Mouse (Mus musculus) MEL (cell line): ENCODE measurements around the gene Mbnl1. TPM values are rescaled to one million over a fixed set of nuclear protein-coding genes. Genes with fewer than 3 reads are reported as not detected.

Experiments
- DNase-seq: peaks from one replicate; pipeline ENCODE4 v3.0.0; 2011; ENCODE audit warnings: low read depth, low spot score
- H3K27ac ChIP-seq: 2 replicates; pipeline ENCODE4 v1.5.1; 2012; ENCODE audit warnings: low read depth, mild to moderate bottlenecking, control low read depth, low read length, moderate library complexity; ENCODE audit not compliant: control insufficient read depth
- H3K27me3 ChIP-seq, 2 experiments: fragments of 150-350 bp in 1 of 2; sonication (generic) in 1 of 2; 2 replicates each; pipeline ENCODE4 v1.6.1; 2012; ENCODE audit warnings: low read length in 2 of 2, mild to moderate bottlenecking in 2 of 2, improper control_type of control experiment in 1 of 2, moderate library complexity in 1 of 2; ENCODE audit not compliant: insufficient read depth in 2 of 2, control insufficient read depth in 1 of 2
- H3K36me3 ChIP-seq, 2 experiments: 2 replicates each; pipeline ENCODE4 v1.6.1; 2012 to 2014; ENCODE audit warnings: low read length in 2 of 2, improper control_type of control experiment in 1 of 2, inconsistent platforms in 1 of 2, mild to moderate bottlenecking in 1 of 2; ENCODE audit not compliant: insufficient read depth in 2 of 2, control insufficient read depth in 1 of 2
- H3K4me1 ChIP-seq, 2 experiments: fragments of 150-350 bp in 1 of 2; sonication (generic) in 1 of 2; 2 replicates each; pipeline ENCODE4 v1.6.1; 2012; ENCODE audit warnings: low read length in 2 of 2, improper control_type of control experiment in 1 of 2, mild to moderate bottlenecking in 1 of 2; ENCODE audit not compliant: insufficient read depth in 2 of 2, control insufficient read depth in 1 of 2
- H3K4me3 ChIP-seq, 2 experiments: fragments of 150-350 bp in 1 of 2; sonication (generic) in 1 of 2; 2 replicates each; pipeline ENCODE4 v1.5.1; 2012; ENCODE audit warnings: low read depth in 2 of 2, low read length in 2 of 2, mild to moderate bottlenecking in 2 of 2, moderate library complexity in 2 of 2, control low read depth in 1 of 2, improper control_type of control experiment in 1 of 2; ENCODE audit not compliant: control insufficient read depth in 1 of 2, insufficient read depth in 1 of 2
- H3K79me2 ChIP-seq: 2 replicates; pipeline ENCODE4 v1.6.1; 2012; ENCODE audit warnings: mild to moderate bottlenecking, low read length, moderate library complexity; ENCODE audit not compliant: control insufficient read depth, poor library complexity, insufficient read depth
- H3K9ac ChIP-seq: 2 replicates; pipeline ENCODE4 v1.6.1; 2012; ENCODE audit warnings: low read depth, mild to moderate bottlenecking, control low read depth, low read length, moderate library complexity; ENCODE audit not compliant: control insufficient read depth, poor library complexity, severe bottlenecking
- H3K9me3 ChIP-seq: fragments of 150-350 bp; sonication (generic); replicated peaks from 2 replicates; pipeline ENCODE4 v1.6.1; 2012; ENCODE audit warnings: mild to moderate bottlenecking, low read length, improper control_type of control experiment, moderate library complexity; ENCODE audit not compliant: insufficient read depth
- BHLHE40 ChIP-seq: IDR thresholded peaks from 2 replicates; pipeline ENCODE4 v1.6.1; 2012; ENCODE audit warnings: low read depth, mild to moderate bottlenecking, inconsistent platforms, low read length, improper control_type of control experiment, borderline replicate concordance
- CHD1 ChIP-seq: IDR thresholded peaks from 2 replicates; pipeline ENCODE4 v1.6.1; 2012; ENCODE audit warnings: low read depth, mild to moderate bottlenecking, inconsistent platforms, low read length, improper control_type of control experiment
- CTCF ChIP-seq, 3 experiments: IDR thresholded peaks in 2 of 3; conservative IDR thresholded peaks in 1 of 3; 2 replicates each; pipeline ENCODE4 v1.5.1; 2011 to 2012; ENCODE audit warnings: low read length in 3 of 3, low read depth in 2 of 3, mild to moderate bottlenecking in 2 of 3, improper control_type of control experiment in 1 of 3, inconsistent platforms in 1 of 3, mixed read lengths in 1 of 3, moderate library complexity in 1 of 3; ENCODE audit not compliant: control insufficient read depth in 1 of 3, insufficient read depth in 1 of 3, poor library complexity in 1 of 3, severe bottlenecking in 1 of 3
- E2F4 ChIP-seq: IDR thresholded peaks from 2 replicates; pipeline ENCODE4 v1.6.1; 2011; ENCODE audit warnings: low read depth, low read length, improper control_type of control experiment, borderline replicate concordance
- ELF1 ChIP-seq: IDR thresholded peaks from 2 replicates; pipeline ENCODE4 v1.6.1; 2014; ENCODE audit warnings: low read depth, mild to moderate bottlenecking, inconsistent platforms, low read length, improper control_type of control experiment, moderate library complexity
- EP300 ChIP-seq, 2 experiments: IDR thresholded peaks; 2 replicates each; pipeline ENCODE4 v1.6.1; 2011; ENCODE audit warnings: improper control_type of control experiment in 2 of 2, low read length in 2 of 2, low read depth in 1 of 2, mild to moderate bottlenecking in 1 of 2
- ETS1 ChIP-seq: IDR thresholded peaks from 2 replicates; pipeline ENCODE4 v1.6.1; 2012; ENCODE audit warnings: low read depth, mild to moderate bottlenecking, inconsistent platforms, low read length, improper control_type of control experiment, moderate library complexity
- GABPA ChIP-seq: IDR thresholded peaks from 2 replicates; pipeline ENCODE4 v1.6.1; 2012; ENCODE audit warnings: low read depth, mild to moderate bottlenecking, inconsistent platforms, low read length, improper control_type of control experiment, moderate library complexity
- GATA1 ChIP-seq: IDR thresholded peaks from 2 replicates; pipeline ENCODE4 v1.6.1; 2011; ENCODE audit warnings: low read depth, low read length, improper control_type of control experiment
- HCFC1 ChIP-seq: IDR thresholded peaks from 2 replicates; pipeline ENCODE4 v1.6.1; 2012; ENCODE audit warnings: low read depth, mild to moderate bottlenecking, inconsistent platforms, low read length, improper control_type of control experiment, moderate library complexity
- JUND ChIP-seq: IDR thresholded peaks from 2 replicates; pipeline ENCODE4 v1.6.1; 2011; ENCODE audit warnings: low read depth, mild to moderate bottlenecking, improper control_type of control experiment, low read length
- KAT2A ChIP-seq: conservative IDR thresholded peaks from 2 replicates; pipeline ENCODE4 v1.6.1; 2012; ENCODE audit warnings: low read depth, low read length, improper control_type of control experiment, inconsistent platforms
- MAZ ChIP-seq: IDR thresholded peaks from 2 replicates; pipeline ENCODE4 v1.6.1; 2012; ENCODE audit warnings: low read depth, mild to moderate bottlenecking, inconsistent platforms, low read length, improper control_type of control experiment
- MEF2A ChIP-seq: IDR thresholded peaks from 2 replicates; pipeline ENCODE4 v1.6.1; 2014; ENCODE audit warnings: low read depth, mild to moderate bottlenecking, inconsistent platforms, low read length, improper control_type of control experiment; ENCODE audit not compliant: poor library complexity, insufficient replicate concordance, severe bottlenecking; ENCODE audit errors: extremely low read depth
- MXI1 ChIP-seq: IDR thresholded peaks from 2 replicates; pipeline ENCODE4 v1.6.1; 2011; ENCODE audit warnings: mild to moderate bottlenecking, low read depth, low read length, improper control_type of control experiment
- MYB ChIP-seq: IDR thresholded peaks from 2 replicates; pipeline ENCODE4 v1.6.1; 2011; ENCODE audit warnings: mild to moderate bottlenecking, low read depth, low read length, improper control_type of control experiment
- MYC ChIP-seq: IDR thresholded peaks from 2 replicates; pipeline ENCODE4 v1.6.1; 2011; ENCODE audit warnings: low read depth, mild to moderate bottlenecking, low read length, improper control_type of control experiment, moderate library complexity
- NELFE ChIP-seq: IDR thresholded peaks from 2 replicates; pipeline ENCODE4 v1.6.1; 2011; ENCODE audit warnings: low read depth, low read length, improper control_type of control experiment
- NRF1 ChIP-seq: IDR thresholded peaks from 2 replicates; pipeline ENCODE4 v1.6.1; 2014; ENCODE audit warnings: low read depth, mild to moderate bottlenecking, inconsistent platforms, low read length, improper control_type of control experiment, moderate library complexity; ENCODE audit not compliant: poor library complexity, insufficient read depth, severe bottlenecking
- POLR2A ChIP-seq, 2 experiments: IDR thresholded peaks; 2 replicates each; pipeline ENCODE4 v1.6.1; 2011 to 2012; ENCODE audit warnings: low read length in 2 of 2, mild to moderate bottlenecking in 2 of 2, control low read depth in 1 of 2, improper control_type of control experiment in 1 of 2, low read depth in 1 of 2, moderate library complexity in 1 of 2; ENCODE audit not compliant: control insufficient read depth in 1 of 2, insufficient read depth in 1 of 2, poor library complexity in 1 of 2
- POLR2AphosphoS2 ChIP-seq: IDR thresholded peaks from 2 replicates; pipeline ENCODE4 v1.6.1; 2011; ENCODE audit warnings: low read length, improper control_type of control experiment
- POLR2AphosphoS5 ChIP-seq: IDR thresholded peaks from 2 replicates; pipeline ENCODE4 v1.6.1; 2012; ENCODE audit warnings: low read depth, borderline replicate concordance, mild to moderate bottlenecking, inconsistent platforms, low read length, moderate library complexity, mixed read lengths
- RAD21 ChIP-seq: IDR thresholded peaks from 2 replicates; pipeline ENCODE4 v1.6.1; 2011; ENCODE audit warnings: mild to moderate bottlenecking, low read depth, low read length, improper control_type of control experiment
- RCOR1 ChIP-seq: IDR thresholded peaks from 2 replicates; pipeline ENCODE4 v1.6.1; 2012; ENCODE audit warnings: low read depth, mild to moderate bottlenecking, inconsistent platforms, low read length, improper control_type of control experiment
- SIN3A ChIP-seq: IDR thresholded peaks from 2 replicates; pipeline ENCODE4 v1.6.1; 2012; ENCODE audit warnings: low read length, improper control_type of control experiment, inconsistent platforms
- SMC3 ChIP-seq: IDR thresholded peaks from 2 replicates; pipeline ENCODE4 v1.6.1; 2011; ENCODE audit warnings: low read depth, low read length, improper control_type of control experiment
- TBP ChIP-seq: IDR thresholded peaks from 2 replicates; pipeline ENCODE4 v1.8.0; 2011; ENCODE audit warnings: low read depth, low read length, improper control_type of control experiment
- TCF12 ChIP-seq: IDR thresholded peaks from 2 replicates; pipeline ENCODE4 v1.6.1; 2014; ENCODE audit warnings: low read depth, mild to moderate bottlenecking, inconsistent platforms, low read length, improper control_type of control experiment, moderate library complexity
- UBTF ChIP-seq: IDR thresholded peaks from 2 replicates; pipeline ENCODE4 v1.6.1; 2012; ENCODE audit warnings: low read depth, mild to moderate bottlenecking, inconsistent platforms, low read length, improper control_type of control experiment, moderate library complexity, borderline replicate concordance; ENCODE audit not compliant: insufficient read depth
- USF1 ChIP-seq: IDR thresholded peaks from 2 replicates; pipeline ENCODE4 v1.6.1; 2014; ENCODE audit warnings: low read depth, mild to moderate bottlenecking, inconsistent platforms, low read length, improper control_type of control experiment, moderate library complexity
- USF2 ChIP-seq, 2 experiments: IDR thresholded peaks; 2 replicates each; pipeline ENCODE4 v1.6.1; 2011 to 2012; ENCODE audit warnings: improper control_type of control experiment in 2 of 2, low read length in 2 of 2, borderline replicate concordance in 1 of 2, inconsistent platforms in 1 of 2, low read depth in 1 of 2, mild to moderate bottlenecking in 1 of 2; ENCODE audit not compliant: insufficient read depth in 1 of 2
- ZC3H11A ChIP-seq: IDR thresholded peaks from 2 replicates; pipeline ENCODE4 v1.6.1; 2012; ENCODE audit warnings: low read depth, mild to moderate bottlenecking, inconsistent platforms, low read length, improper control_type of control experiment
- ZKSCAN1 ChIP-seq: IDR thresholded peaks from 2 replicates; pipeline ENCODE4 v1.6.1; 2012; ENCODE audit warnings: low read depth, mild to moderate bottlenecking, inconsistent platforms, low read length, improper control_type of control experiment, moderate library complexity
- ZMIZ1 ChIP-seq: IDR thresholded peaks from 2 replicates; pipeline ENCODE4 v1.6.1; 2012; ENCODE audit warnings: low read depth, mild to moderate bottlenecking, inconsistent platforms, low read length, improper control_type of control experiment, moderate library complexity
- ZNF384 ChIP-seq: IDR thresholded peaks from 2 replicates; pipeline ENCODE4 v1.6.1; 2012; ENCODE audit warnings: low read depth, mild to moderate bottlenecking, inconsistent platforms, low read length, improper control_type of control experiment
- polyA plus RNA-seq, 2 experiments: library from polyadenylated mRNA; stranded (reverse) in 1 of 2; unstranded in 1 of 2; fragments of >175 nt in 1 of 2; fragments of >200 nt in 1 of 2; gene quantifications; 2 replicates each; pipeline versions ENCODE4 v1.2.1 to v1.2.4; 2012; ENCODE audit warnings: low replicate concordance in 2 of 2, low read depth in 1 of 2; ENCODE audit not compliant: insufficient read length in 2 of 2, insufficient read depth in 1 of 2, missing spikeins in 1 of 2
- total RNA-seq: library from RNA; depleted of rRNA; stranded (reverse); fragments of 300-350 nt; gene quantifications from 2 replicates; pipeline ENCODE4 v1.2.3, GENCODE M21; 2012; rRNA removed

Gene Mbnl1
- total RNA-seq (323 and 341 TPM in 2 replicates), polyA plus RNA-seq (100 to 1,000 TPM; 250 to 371 TPM)

GRCm38 (mm10) chr3:60472681-60473177 is at the start of gene Mbnl1:
Gene Mbnl1 (plus strand): TSS chr3:60472830.
- Histone ChIP-seq H3K4me3 (peak within 1 kb of the TSS; percentile 57 to 63), H3K36me3 (peaks cover 0 to 30% of the 10 kb centered on the region in 2 experiments; a peak in 3 of 4 replicates), H3K4me1 (peaks cover 8 to 15% of the 10 kb centered on the region in 2 experiments), H3K27ac (peak within 1 kb of the TSS; percentile 100), H3K79me2 (peaks cover 26% of the 10 kb centered on the region), H3K9ac (peak within 1 kb of the TSS; percentile 78), H3K9me3 (no peaks in the 10 kb centered on the region), H3K27me3 (no peaks in the 10 kb centered on the region)
- peak; percentile 93 for DNase-seq
- TF ChIP-seq E2F4 (no peak), GABPA (no peak), USF1 (peak; percentile 49; the same call in 1 of the 2 replicates), KAT2A (no peak; the same call in 1 of the 2 replicates), SMC3 (no peak), SIN3A (peak; percentile 89), TBP (peak; percentile 96), MEF2A (no peak), EP300 (IDR thresholded peaks at IDR 0.05; ENCODE audit: low read depth in 1 of 2, low read length in 2 of 2) (peak; percentile 47 to 59; a peak in 3 of 4 replicates), ZKSCAN1 (peak; percentile 44; the same call in 1 of the 2 replicates), NRF1 (no peak), RAD21 (no peak; the same call in 1 of the 2 replicates), TCF12 (peak; percentile 52), ZNF384 (peak; percentile 69), POLR2A (IDR thresholded peaks at IDR 0.05; ENCODE audit: control insufficient read depth in 1 of 2, insufficient read depth in 1 of 2, low read depth in 1 of 2, low read length in 2 of 2, poor library complexity in 1 of 2) (peak in 1 of 2 experiments; percentile 82; a peak in 2 of 4 replicates), POLR2AphosphoS2 (peak; percentile 65; the same call in 1 of the 2 replicates), MYB (peak; percentile 31; the same call in 1 of the 2 replicates), CTCF (IDR thresholded peaks at IDR 0.05 in 2 of 3, conservative IDR thresholded peaks at IDR 0.05 in 1 of 3; ENCODE audit: control insufficient read depth in 1 of 3, insufficient read depth in 1 of 3, low read depth in 2 of 3, low read length in 3 of 3, poor library complexity in 1 of 3, severe bottlenecking in 1 of 3) (no peak), ETS1 (peak; percentile 73), ZC3H11A (0 out of 2 replicates have a peak, but pooled peaks have one; percentile 6), UBTF (no peak), HCFC1 (peak; percentile 68), MYC (peak; percentile 82; the same call in 1 of the 2 replicates), USF2 (IDR thresholded peaks at IDR 0.05; ENCODE audit: borderline replicate concordance in 1 of 2, insufficient read depth in 1 of 2, low read depth in 1 of 2, low read length in 2 of 2) (no peak), ELF1 (0 out of 2 replicates have a peak, but pooled peaks have one; percentile 10), GATA1 (0 out of 2 replicates have a peak, but pooled peaks have one; percentile 27), RCOR1 (peak; percentile 74), POLR2AphosphoS5 (peak; percentile 91; the same call in 1 of the 2 replicates), CHD1 (no peak), MAZ (no peak), ZMIZ1 (peak; percentile 92), JUND (0 out of 2 replicates have a peak, but pooled peaks have one; percentile 64), BHLHE40 (peak; percentile 79; the same call in 1 of the 2 replicates), NELFE (peak; percentile 82), MXI1 (peak; percentile 92)
